Mouse (Mus musculus) CD4-positive, CD25-positive, alpha-beta regulatory T cell, adult 9 weeks (primary cell): ENCODE measurements around the gene Paxx. TPM values are rescaled to one million over a fixed set of nuclear protein-coding genes. Genes with fewer than 3 reads are reported as not detected.

ENCODE experiments used
- polyA plus RNA-seq: library from polyadenylated mRNA; unstranded; fragments of 100-300 nt; shearing (Covaris generic); gene quantifications from one replicate; pipeline ENCODE4 v1.2.1, GENCODE M21; 2017

Gene Paxx
- 117 TPM for polyA plus RNA-seq

DNA sequence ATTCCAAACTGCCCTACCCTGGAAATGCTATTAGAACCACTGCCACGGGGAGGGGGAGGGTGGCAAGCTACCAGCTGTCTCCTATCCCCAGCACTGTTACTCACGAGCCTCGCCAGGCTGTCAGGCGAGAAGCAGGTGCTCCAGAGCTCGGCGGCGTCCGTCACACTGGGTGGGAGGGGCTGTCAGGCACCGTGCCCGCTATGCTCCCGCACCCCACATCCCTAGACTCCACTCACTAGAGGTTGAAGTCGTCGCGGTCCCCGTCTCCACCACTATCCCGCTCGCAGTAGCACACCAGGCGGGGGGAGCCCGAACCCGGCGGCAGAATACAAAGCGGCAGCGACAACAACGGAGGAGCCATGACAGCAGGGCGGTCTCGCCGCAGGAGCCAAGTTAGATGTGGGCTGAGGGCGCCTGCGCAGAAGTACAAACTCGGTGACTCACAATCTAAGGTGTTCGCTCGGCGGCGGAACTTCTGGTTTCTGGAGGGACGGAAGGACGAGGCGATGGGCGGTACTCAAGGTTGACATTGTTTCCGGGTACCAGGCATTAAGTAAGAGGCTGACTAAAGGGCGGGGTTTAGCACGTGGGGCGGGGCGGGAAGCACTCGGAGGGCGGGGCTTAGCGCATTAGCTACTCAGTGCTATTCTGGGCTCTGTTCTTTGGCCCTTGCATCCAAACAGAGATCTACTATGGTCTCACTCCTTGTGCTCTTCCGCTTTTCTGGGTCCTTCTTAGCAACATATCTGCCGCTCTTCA lies at the start of gene Paxx:
Gene Paxx (minus strand): TSS at position 544 of the 759 bp plus-strand sequence.

DNA sequence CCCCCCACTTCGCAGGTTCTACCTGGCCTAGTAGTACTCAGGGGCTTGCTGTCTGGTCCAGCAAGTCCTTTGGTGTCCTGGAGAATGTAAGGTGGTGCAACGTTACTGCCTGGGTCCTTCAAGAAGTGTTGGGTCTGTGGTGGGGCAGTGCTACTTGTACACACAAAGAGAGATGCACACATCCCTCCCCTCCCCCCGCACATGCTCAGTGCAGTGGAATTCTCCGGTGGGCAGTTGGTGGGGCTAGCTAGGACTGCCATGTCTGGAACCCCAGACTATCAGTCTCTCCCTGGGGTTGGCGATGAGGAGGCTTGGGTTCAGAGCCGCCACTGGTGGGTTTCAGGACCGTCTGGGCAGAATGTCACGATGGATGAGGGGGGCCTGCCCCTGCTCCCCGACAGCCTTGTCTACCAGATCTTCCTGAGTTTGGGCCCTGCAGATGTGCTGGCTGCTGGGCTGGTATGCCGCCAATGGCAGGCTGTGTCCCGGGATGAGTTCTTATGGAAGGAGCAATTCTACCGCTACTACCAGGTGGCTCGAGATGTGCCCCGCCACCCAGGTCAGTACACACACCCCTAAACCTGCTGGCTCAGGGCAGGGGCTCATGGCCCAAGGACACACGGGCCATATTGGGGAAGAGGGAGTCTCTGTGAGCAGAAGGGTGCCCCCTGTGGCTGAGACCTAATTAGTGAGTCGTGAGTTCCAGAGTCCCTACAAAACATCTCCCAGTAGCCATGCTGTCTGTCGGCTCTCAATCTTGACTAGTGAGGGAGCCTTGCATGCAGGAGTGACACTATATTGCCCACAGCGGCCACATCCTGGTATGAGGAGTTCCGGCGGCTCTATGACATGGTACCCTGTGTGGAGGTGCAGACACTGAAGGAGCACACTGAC lies 40.9 kb upstream of the Paxx start, which contains the start of gene C8g:
Gene C8g (minus strand): TSS at position 127 of the 894 bp plus-strand sequence.

DNA sequence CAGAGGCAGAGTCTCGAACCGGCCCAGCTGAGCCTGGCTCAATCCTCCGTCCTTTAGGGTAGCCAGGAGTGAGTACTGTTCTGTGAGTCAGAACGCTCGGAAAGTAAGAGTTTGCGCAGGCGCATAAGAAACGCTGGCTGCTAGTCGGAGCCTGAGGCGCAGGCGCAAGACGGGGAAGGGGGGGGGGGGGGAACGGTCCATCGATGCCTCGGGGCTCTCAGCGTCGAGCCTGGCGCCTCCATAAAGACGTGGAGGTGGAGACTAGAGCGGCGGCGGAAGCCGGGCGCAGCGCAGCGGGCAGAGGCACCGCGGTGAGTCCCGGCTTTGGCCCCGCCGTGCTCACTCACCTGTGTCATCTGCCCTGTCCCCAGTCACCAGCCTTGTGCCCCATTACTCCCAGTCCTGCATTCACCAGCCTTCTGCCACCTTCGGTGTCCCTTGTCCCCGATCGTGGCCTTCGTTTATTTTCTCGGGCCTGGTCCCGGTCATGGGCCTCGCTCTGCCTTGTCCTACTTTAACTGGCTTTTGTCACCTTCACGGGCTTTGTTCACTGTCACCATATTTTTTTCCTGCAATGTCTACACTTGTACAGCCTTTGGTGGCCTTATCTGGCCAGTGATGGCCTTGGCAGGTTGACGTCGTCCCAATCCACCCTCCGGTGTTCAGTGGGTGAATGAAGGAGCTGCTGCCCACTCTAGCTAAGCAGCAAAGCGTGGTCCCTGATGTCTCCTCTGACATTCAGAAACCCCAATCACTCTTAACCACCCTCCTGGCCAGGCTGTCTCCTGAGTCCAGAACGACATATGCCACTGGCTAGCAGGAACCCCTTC lies 39.9 kb upstream of the Paxx start, which contains the start of gene Fbxw5:
Gene Fbxw5 (plus strand): TSS at position 175 of the 830 bp plus-strand sequence.

DNA sequence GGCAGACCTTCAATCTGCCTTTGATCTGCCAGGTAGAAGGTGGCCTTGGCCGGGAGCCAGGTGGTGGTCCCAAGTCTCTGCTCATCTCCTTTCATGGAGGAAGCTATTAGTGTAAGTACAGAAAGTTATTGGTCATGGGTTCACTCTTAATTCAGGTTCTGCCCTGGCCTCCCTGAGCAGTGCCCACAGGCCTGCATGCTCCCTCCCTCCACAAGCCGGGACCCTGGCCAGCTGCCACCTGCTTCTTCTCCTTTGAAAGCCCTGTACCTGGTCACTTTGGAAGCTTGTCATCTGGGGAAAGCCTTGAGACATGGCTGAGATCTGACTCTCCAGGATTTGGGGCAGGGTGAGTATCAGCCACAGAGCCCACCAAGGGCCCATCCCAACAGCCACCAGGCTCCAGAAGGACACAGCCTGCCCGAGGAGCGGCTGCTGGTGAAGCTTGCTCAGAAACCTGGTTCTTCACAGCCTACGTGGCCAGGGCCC lies 32.6 kb upstream of the Paxx start, which contains the start of gene Lcn12:
Gene Lcn12 (minus strand): TSS at position 436 of the 486 bp plus-strand sequence.

DNA sequence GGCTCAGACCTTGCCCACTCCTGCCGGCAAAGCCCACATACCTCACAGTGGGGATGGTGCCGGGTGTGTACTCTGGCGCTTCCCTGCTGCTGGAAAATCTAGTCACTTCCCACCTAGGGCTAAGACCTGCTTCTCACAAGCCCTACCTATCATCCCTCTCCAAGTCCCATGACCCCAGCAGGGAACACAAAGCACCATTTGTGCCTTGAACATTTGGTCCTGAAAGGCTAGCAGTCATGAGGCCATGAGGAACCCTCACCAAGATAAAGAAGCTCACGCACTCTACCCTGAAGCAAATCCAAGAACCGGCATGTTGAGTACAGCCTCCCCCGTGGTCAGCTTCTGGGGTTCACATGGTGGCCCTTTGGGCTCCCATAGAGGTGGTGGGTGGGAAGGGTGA lies 9.1 kb upstream of the Paxx start, which contains the start of gene Ptgds:
Gene Ptgds (minus strand): TSS at position 78 of the 400 bp plus-strand sequence.

DNA sequence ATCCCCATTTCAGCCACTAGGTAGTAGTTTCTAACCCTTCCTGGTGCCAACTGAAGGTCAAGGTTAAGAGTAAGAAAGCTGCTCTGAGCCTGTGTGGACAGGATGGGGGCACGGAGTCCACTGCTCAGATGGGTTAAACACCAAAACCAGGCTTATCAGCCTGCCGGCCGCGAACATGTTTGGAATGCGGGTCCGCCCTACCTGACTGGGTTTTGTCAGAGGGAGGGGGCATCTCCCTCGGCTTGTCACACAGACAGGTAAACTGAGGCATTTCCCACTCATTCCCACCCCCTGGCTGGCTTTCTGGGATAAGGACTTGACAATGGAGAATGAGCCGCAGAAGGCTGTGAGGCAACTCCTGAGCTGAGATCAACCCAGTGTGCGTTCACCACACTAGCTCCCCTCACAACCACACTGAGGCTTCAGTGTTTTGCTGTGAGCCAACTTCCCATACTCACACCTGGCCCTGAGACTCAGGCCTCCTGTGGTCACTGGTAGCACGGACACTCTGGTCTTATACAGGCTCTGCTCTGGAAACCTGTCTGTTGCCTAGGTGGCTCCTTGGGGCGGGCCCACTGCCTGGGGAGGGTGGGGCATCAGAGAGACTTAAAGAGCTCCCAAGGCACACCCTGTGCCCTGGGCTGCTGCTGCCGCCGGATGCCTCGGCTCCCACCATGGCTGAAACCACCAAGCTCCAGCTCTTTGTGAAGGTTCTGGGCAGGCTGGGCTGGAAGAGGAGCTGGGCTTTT lies 4.5 kb downstream of the Paxx start, which contains the start of gene Clic3:
Gene Clic3 (plus strand): TSS at position 634 of the 749 bp plus-strand sequence.

DNA sequence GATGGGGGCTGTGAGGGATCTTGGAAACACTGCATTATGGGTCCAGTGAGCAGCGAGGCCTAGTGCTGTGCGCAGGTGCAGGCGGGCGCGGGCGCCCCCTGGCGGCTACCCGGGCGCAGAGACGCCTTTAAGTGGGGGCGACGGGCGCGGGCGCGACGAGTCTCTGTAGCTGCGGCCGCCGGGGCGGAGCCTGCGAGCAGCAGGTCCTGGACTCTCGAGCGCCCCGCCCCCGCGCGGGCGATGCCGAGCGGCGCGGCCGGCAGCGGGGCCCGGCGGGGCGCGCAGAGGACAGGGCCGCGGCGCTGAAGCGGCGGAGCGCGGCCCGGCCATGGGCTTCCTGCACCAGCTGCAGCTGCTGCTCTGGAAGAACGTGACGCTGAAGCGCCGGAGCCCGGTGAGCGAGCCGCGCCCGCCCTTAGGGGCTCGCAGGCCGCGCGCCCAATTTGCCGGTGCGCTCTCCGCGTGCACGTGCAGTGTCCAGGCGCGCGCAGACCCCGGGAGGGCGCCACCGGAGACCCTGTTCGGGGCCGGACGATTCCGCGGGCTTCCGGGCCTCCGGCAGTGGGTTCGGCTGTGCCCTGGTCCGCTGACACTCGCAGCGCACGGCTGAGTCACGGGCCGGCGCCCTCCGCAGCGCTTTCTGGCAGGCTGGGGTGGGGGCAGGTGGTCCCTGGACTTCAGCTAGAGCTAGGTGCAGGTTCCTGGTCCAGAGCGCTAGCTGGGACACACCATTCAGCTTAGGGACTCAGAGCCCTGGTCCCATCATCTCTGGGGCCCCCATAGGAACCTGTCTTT lies 32.3 kb downstream of the Paxx start, which contains the start of gene Abca2:
Gene Abca2 (plus strand): TSS at position 262 of the 795 bp plus-strand sequence.

DNA sequence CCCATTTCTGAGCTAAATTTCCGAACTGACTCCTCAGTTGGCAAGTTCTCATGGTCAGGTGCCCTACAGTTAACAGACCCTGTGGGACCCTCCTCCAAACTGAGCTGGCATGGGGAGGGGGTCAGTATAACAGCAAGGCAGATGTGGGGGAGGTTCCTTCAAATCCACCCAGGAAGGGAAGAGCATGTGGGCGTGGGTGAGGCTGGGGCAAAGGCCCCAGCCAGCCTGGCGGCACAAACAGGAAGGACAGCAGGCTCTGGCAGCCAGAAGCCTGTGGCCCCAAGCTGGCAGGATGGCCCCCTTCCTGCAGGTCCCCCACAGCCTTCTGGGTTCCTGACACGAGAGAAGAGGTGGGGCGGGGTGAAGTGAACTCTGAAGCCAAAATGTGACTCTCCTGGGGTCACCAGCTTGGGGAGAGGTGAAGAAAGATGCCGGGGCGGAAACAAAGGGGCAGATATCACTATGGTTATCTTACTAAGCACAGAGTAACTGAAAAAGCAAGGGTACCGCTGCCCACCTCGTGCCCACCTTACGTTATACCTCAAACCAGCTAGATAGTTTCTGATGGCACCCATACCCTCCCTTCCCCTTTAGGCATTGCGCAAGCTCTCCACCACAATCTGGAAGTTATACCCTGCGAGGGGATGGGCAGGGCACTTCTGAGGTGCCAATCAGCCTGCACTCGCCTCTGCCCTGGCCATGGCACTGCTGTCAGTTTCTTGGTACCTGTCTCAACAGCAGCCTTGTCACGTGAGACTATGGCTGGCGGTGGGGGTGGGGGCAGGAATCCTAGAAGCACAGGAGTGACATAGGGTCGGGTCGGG lies 38.1 kb downstream of the Paxx start, which contains the start of gene Fut7:
Gene Fut7 (plus strand): TSS at position 681 of the 824 bp plus-strand sequence.

Other genes with a start within 250 kb of the Paxx start
- gene Nelfb, start 249.6 kb downstream of the Paxx start, polyA plus RNA-seq, result 136 TPM
- gene Stpg3, start 246.5 kb downstream of the Paxx start, polyA plus RNA-seq, result not detected
- not detected for gene Fam166a, start 242.3 kb downstream of the Paxx start, polyA plus RNA-seq
- gene Tubb4b, start 236.4 kb downstream of the Paxx start, polyA plus RNA-seq, result 255 TPM
- gene Slc34a3, start 226.7 kb downstream of the Paxx start, polyA plus RNA-seq, result not detected
- gene Rnf224, start 224.3 kb downstream of the Paxx start, polyA plus RNA-seq, result not detected
- 0.67 TPM for gene Rnf208, start 218.8 kb downstream of the Paxx start, polyA plus RNA-seq
- not detected for gene Cysrt1, start 218.6 kb downstream of the Paxx start, polyA plus RNA-seq
- gene AL732309.1, start 214.2 kb downstream of the Paxx start, polyA plus RNA-seq, result 9.0 TPM
- gene Tmem203, start 205.7 kb downstream of the Paxx start, polyA plus RNA-seq, result 15.7 TPM
- 2.7 TPM for gene Tprn, start 198.5 kb downstream of the Paxx start, polyA plus RNA-seq
- gene Ssna1, start 188.7 kb downstream of the Paxx start, polyA plus RNA-seq, result 148 TPM
- 99.6 TPM for gene Anapc2, start 188.6 kb downstream of the Paxx start, polyA plus RNA-seq
- gene Tmem210, start 172.9 kb downstream of the Paxx start, polyA plus RNA-seq, result not detected
- not detected for gene Lrrc26, start 171.2 kb downstream of the Paxx start, polyA plus RNA-seq
- gene Grin1, start 141.9 kb downstream of the Paxx start, polyA plus RNA-seq, result 0.36 TPM
- 26.1 TPM for gene Man1b1, start 128.8 kb downstream of the Paxx start, polyA plus RNA-seq
- 23.7 TPM for gene Dpp7, start 104.7 kb downstream of the Paxx start, polyA plus RNA-seq
- gene Uap1l1, start 95.4 kb downstream of the Paxx start, polyA plus RNA-seq, result 12.9 TPM
- 0.37 TPM for gene Sapcd2, start 88.8 kb downstream of the Paxx start, polyA plus RNA-seq
- gene Entpd2, start 65.2 kb downstream of the Paxx start, polyA plus RNA-seq, result not detected
- gene Npdc1, start 61.7 kb downstream of the Paxx start, polyA plus RNA-seq, result 1.1 TPM
- gene Fut7, start 37.8 kb downstream of the Paxx start, polyA plus RNA-seq, result 6.8 TPM
- 19.7 TPM for gene Abca2, start 32.4 kb downstream of the Paxx start, polyA plus RNA-seq
- 5.3 TPM for gene Clic3, start 4.3 kb downstream of the Paxx start, polyA plus RNA-seq
- not detected for gene Ptgds, start 9.0 kb upstream of the Paxx start, polyA plus RNA-seq
- not detected for gene Lcn12, start 32.8 kb upstream of the Paxx start, polyA plus RNA-seq
- 125 TPM for gene Fbxw5, start 39.7 kb upstream of the Paxx start, polyA plus RNA-seq
- 10.0 TPM for gene C8g, start 40.6 kb upstream of the Paxx start, polyA plus RNA-seq
- gene Traf2, start 85.8 kb upstream of the Paxx start, polyA plus RNA-seq, result 106 TPM
- 249 TPM for gene Edf1, start 96.8 kb upstream of the Paxx start, polyA plus RNA-seq
- 1.0 TPM for gene Mamdc4, start 113.8 kb upstream of the Paxx start, polyA plus RNA-seq
- 88.8 TPM for gene Phpt1, start 114.1 kb upstream of the Paxx start, polyA plus RNA-seq
- not detected for gene Ajm1, start 120.7 kb upstream of the Paxx start, polyA plus RNA-seq
- 8.2 TPM for gene Rabl6, start 147.4 kb upstream of the Paxx start, polyA plus RNA-seq
- not detected for gene Ccdc183, start 156.6 kb upstream of the Paxx start, polyA plus RNA-seq
- gene Tmem141, start 160.9 kb upstream of the Paxx start, polyA plus RNA-seq, result 2.1 TPM
- 5.9 TPM for gene Fcna, start 166.9 kb upstream of the Paxx start, polyA plus RNA-seq
- gene Lcn8, start 192.0 kb upstream of the Paxx start, polyA plus RNA-seq, result not detected
- gene Lcn5, start 196.9 kb upstream of the Paxx start, polyA plus RNA-seq, result not detected
- 0.31 TPM for gene Lcn6, start 215.7 kb upstream of the Paxx start, polyA plus RNA-seq
- 0.33 TPM for gene Lcn10, start 221.6 kb upstream of the Paxx start, polyA plus RNA-seq
- gene Obp2a, start 238.9 kb upstream of the Paxx start, polyA plus RNA-seq, result 0.88 TPM
- 119 TPM for gene Bmyc, start 245.6 kb upstream of the Paxx start, polyA plus RNA-seq